Mouse (Mus musculus) hindbrain, embryonic 11.5 days (tissue): ENCODE results near the gene Larp4b. TPM values are rescaled to one million over a fixed set of nuclear protein-coding genes. Genes with fewer than 3 reads are reported as not detected.

Experiments used
- ATAC-seq: fragments of 200-750 bp; cut with Nextera tagmentation; 2 replicates; pipeline ENCODE4 v1.8.0; 2017; ENCODE audit warnings: mild to moderate bottlenecking, moderate TSS enrichment, moderate library complexity; ENCODE audit not compliant: low FRiP score
- DNase-seq: peaks from one replicate; pipeline ENCODE4 v3.0.0-alpha.2; 2015; ENCODE audit warnings: low spot score
- H3K27ac ChIP-seq: fragments of 300-500 bp; sonication (generic); 2 replicates; pipeline ENCODE4 v1.5.1; 2014; ENCODE audit warnings: mild to moderate bottlenecking, low read depth, low read length
- H3K27me3 ChIP-seq: fragments of 300-500 bp; sonication (generic); 2 replicates; pipeline ENCODE4 v1.6.1; 2014; ENCODE audit warnings: mild to moderate bottlenecking, low read length, moderate library complexity, mixed read lengths; ENCODE audit not compliant: control insufficient read depth, insufficient read depth
- H3K36me3 ChIP-seq: fragments of 300-500 bp; sonication (generic); 2 replicates; pipeline ENCODE4 v1.6.1; 2014; ENCODE audit warnings: mild to moderate bottlenecking, low read length, moderate library complexity, mixed read lengths; ENCODE audit not compliant: control insufficient read depth, insufficient read depth
- H3K4me1 ChIP-seq: fragments of 300-500 bp; sonication (generic); replicated peaks from 2 replicates; pipeline ENCODE4 v1.6.1; 2014; ENCODE audit warnings: low read length, mixed read lengths; ENCODE audit not compliant: control insufficient read depth, insufficient read depth
- H3K4me2 ChIP-seq: fragments of 300-500 bp; sonication (generic); replicated peaks from 2 replicates; pipeline ENCODE4 v1.6.1; 2014; ENCODE audit warnings: mild to moderate bottlenecking, low read depth, low read length
- H3K4me3 ChIP-seq: fragments of 300-500 bp; sonication (generic); 2 replicates; pipeline ENCODE4 v1.5.1; 2014; ENCODE audit warnings: low read depth, low read length
- H3K9ac ChIP-seq: fragments of 300-500 bp; sonication (generic); 2 replicates; pipeline ENCODE4 v1.6.1; 2014; ENCODE audit warnings: low read depth, low read length
- H3K9me3 ChIP-seq: fragments of 300-500 bp; sonication (generic); 2 replicates; pipeline ENCODE4 v1.6.1; 2016; ENCODE audit warnings: low read length; ENCODE audit not compliant: control insufficient read depth
- WGBS: fragments of 180-500 bp; shearing (Covaris S2); extraction: QIAGEN DNeasy Blood & Tissue Kit; methylation state at CpG from one replicate; pipeline ENCODE4 v1.1.7; 2014; 5-methylcytosine and 5-hydroxymethylcytosine counted together
- polyA plus RNA-seq: library from polyadenylated mRNA; unstranded; fragments of >200 nt; fragmentation: Nextera tagmentation; extraction: Ambion mirVana; gene quantifications from 2 replicates; pipeline ENCODE4 v1.2.1, GENCODE M21; 2014

Larp4b gene
- polyA plus RNA-seq, 1 experiment from 2014 or later, result 36.0 TPM

GRCm38 (mm10) chr13:9191172-9192140 is 97.8 kb downstream of the Larp4b start:
- 49% methylated on average over 15 of the region's 15 CpGs for WGBS
- H3K4me1 ChIP-seq, result no peaks in the 10 kb centered on the region
- H3K9me3 ChIP-seq, result no peaks in the 10 kb centered on the region
- ATAC-seq (peak; percentile 16; the same call in 1 of the 2 replicates), DNase-seq (no peak)
- no peak overlapping the region for H3K4me3 ChIP-seq
- H3K27ac ChIP-seq, result no peak overlapping the region
- H3K9ac ChIP-seq, result no peak overlapping the region
- H3K36me3 ChIP-seq, result no peaks in the 10 kb centered on the region
- H3K27me3 ChIP-seq, result no peaks in the 10 kb centered on the region
- H3K4me2 ChIP-seq, result no peak overlapping the region

- DNase-seq, result no peak
- WGBS, result 33% methylated on average over 9 of the region's 9 CpGs
Observed at GRCm38 (mm10) chr13:9192797-9193330, 99.2 kb downstream of the Larp4b start.

GRCm38 (mm10) chr13:9194656-9195055 is 101.0 kb downstream of the Larp4b start:
- ATAC-seq (no peak), DNase-seq (no peak)
- H3K36me3 ChIP-seq, result no peaks in the 10 kb centered on the region
- H3K4me2 ChIP-seq, result no peak overlapping the region
- no peak overlapping the region for H3K4me3 ChIP-seq
- WGBS, result 93% methylated on average over 4 of the region's 4 CpGs
- 0 out of 2 replicates have a peak, but pooled peaks cover 2% of the 10 kb centered on the region for H3K4me1 ChIP-seq
- no peaks in the 10 kb centered on the region for H3K9me3 ChIP-seq
- no peak overlapping the region for H3K9ac ChIP-seq
- no peak overlapping the region for H3K27ac ChIP-seq
- H3K27me3 ChIP-seq, result no peaks in the 10 kb centered on the region

More at GRCm38 (mm10) chr13:9192797-9193330, 99.2 kb downstream of the Larp4b start:
- Histone ChIP-seq H3K27ac (no peak overlapping the region), H3K9ac (no peak overlapping the region), H3K4me1 (no peaks in the 10 kb centered on the region), H3K9me3 (no peaks in the 10 kb centered on the region), H3K36me3 (no peaks in the 10 kb centered on the region), H3K4me3 (no peak overlapping the region), H3K4me2 (no peak overlapping the region), H3K27me3 (no peaks in the 10 kb centered on the region)
- ATAC-seq, result no peak

- Histone ChIP-seq H3K36me3 (no peaks in the 10 kb centered on the region), H3K27me3 (no peaks in the 10 kb centered on the region), H3K27ac (no peak overlapping the region), H3K4me1 (0 out of 2 replicates have a peak, but pooled peaks cover 2% of the 10 kb centered on the region), H3K9ac (no peak overlapping the region), H3K4me2 (no peak overlapping the region), H3K4me3 (no peak overlapping the region), H3K9me3 (no peaks in the 10 kb centered on the region)
- WGBS, result 64% methylated on average over 4 of the region's 4 CpGs
- ATAC-seq (no peak), DNase-seq (no peak)
Observed at GRCm38 (mm10) chr13:9195565-9195964, 101.9 kb downstream of the Larp4b start.

DNA sequence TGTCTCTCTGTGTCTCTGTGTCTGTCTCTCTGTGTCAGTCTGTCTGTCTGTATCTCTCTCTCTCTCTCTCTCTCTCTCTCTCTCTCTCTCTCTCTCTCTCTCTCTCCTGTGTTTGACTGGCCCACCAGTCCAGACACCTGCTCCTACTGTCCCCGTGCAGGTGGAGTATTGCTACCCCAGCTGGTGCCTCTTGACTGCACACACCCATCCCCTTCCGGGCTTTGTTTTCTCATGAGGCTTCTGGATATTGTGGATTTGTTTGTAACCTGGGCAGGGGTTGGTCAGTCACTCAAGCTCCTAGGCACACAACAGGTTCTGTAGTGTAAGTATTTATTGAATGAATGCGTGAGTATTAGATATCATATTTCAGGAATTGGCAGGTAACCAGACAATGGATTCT is 104.4 kb downstream of the Larp4b start:
- Histone ChIP-seq H3K27ac (no peak overlapping the region), H3K9me3 (no peaks in the 10 kb centered on the region), H3K4me1 (0 out of 2 replicates have a peak, but pooled peaks cover 2% of the 10 kb centered on the region), H3K4me3 (no peak overlapping the region), H3K4me2 (no peak overlapping the region), H3K27me3 (no peaks in the 10 kb centered on the region), H3K9ac (no peak overlapping the region), H3K36me3 (no peaks in the 10 kb centered on the region)
- WGBS, result 86% methylated on average over 3 of the region's 3 CpGs
- no peak for DNase-seq
- no peak for ATAC-seq

GRCm38 (mm10) chr13:9198728-9199464 is 105.2 kb downstream of the Larp4b start:
- no peak overlapping the region for H3K4me3 ChIP-seq
- ATAC-seq, result peak; percentile 89
- no peak overlapping the region for H3K9ac ChIP-seq
- no peak overlapping the region; the same call in 1 of the 2 replicates for H3K4me2 ChIP-seq
- H3K4me1 ChIP-seq, result 0 out of 2 replicates have a peak, but pooled peaks cover 2% of the 10 kb centered on the region
- H3K9me3 ChIP-seq, result no peaks in the 10 kb centered on the region
- H3K36me3 ChIP-seq, result no peaks in the 10 kb centered on the region
- peak; percentile 54 for DNase-seq
- H3K27ac ChIP-seq, result no peak overlapping the region
- H3K27me3 ChIP-seq, result no peaks in the 10 kb centered on the region
- 43% methylated on average over 19 of the region's 19 CpGs for WGBS

DNA sequence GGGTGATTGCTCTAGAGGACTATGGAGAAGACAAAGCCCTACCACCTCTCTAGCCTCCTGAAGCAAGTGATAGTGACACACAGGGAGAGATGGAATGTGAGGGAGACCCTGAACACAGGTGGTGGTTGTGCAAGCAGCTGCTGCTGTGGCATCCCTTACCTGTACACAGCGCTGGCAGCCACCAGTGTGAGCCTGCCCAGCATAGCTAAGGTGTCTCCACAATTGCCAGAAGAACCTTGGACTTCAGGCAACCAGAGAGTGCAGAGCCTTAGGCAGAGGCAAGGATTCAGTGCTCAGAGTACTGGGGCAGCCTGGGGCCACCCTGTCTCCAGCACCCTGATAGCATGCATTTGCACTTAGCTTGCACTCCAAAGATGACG is 105.8 kb downstream of the Larp4b start:
- H3K9ac ChIP-seq, result no peak overlapping the region
- H3K27ac ChIP-seq, result no peak overlapping the region
- ATAC-seq (peak; percentile 39), DNase-seq (no peak)
- H3K36me3 ChIP-seq, result no peaks in the 10 kb centered on the region
- H3K4me1 ChIP-seq, result 0 out of 2 replicates have a peak, but pooled peaks cover 2% of the 10 kb centered on the region
- no peak overlapping the region for H3K4me3 ChIP-seq
- no peaks in the 10 kb centered on the region for H3K9me3 ChIP-seq
- WGBS, result 42% methylated on average over 2 of the region's 2 CpGs
- H3K27me3 ChIP-seq, result no peaks in the 10 kb centered on the region
- no peak overlapping the region; the same call in 1 of the 2 replicates for H3K4me2 ChIP-seq

GRCm38 (mm10) chr13:9222761-9223405 is 129.2 kb downstream of the Larp4b start:
- WGBS, result 87% methylated on average over 9 of the region's 9 CpGs
- H3K9ac ChIP-seq, result no peak overlapping the region
- DNase-seq, result no peak

More at GRCm38 (mm10) chr13:9222761-9223405, 129.2 kb downstream of the Larp4b start:
- Histone ChIP-seq H3K4me2 (no peak overlapping the region), H3K27me3 (no peaks in the 10 kb centered on the region), H3K27ac (no peak overlapping the region), H3K4me3 (no peak overlapping the region), H3K4me1 (no peaks in the 10 kb centered on the region), H3K9me3 (no peaks in the 10 kb centered on the region), H3K36me3 (no peaks in the 10 kb centered on the region)
- no peak for ATAC-seq
